Mouse (Mus musculus) limb, embryonic 10.5 days (tissue): ENCODE results near the gene Plekha5. TPM values are rescaled to one million over a fixed set of nuclear protein-coding genes. Genes with fewer than 3 reads are reported as not detected.

Experiments
- DNase-seq: peaks from one replicate; pipeline ENCODE4 v3.0.0-alpha.2; 2017; ENCODE audit warnings: low spot score
- H3K27ac ChIP-seq: fragments of 300-500 bp; sonication (generic); 2 replicates; pipeline ENCODE4 v1.5.1; 2016; ENCODE audit warnings: mild to moderate bottlenecking
- H3K27me3 ChIP-seq: fragments of 300-500 bp; sonication (generic); 2 replicates; pipeline ENCODE4 v1.6.1; 2016; ENCODE audit warnings: low read depth, mild to moderate bottlenecking; ENCODE audit not compliant: poor library complexity, severe bottlenecking
- H3K36me3 ChIP-seq: fragments of 300-500 bp; sonication (generic); 2 replicates; pipeline ENCODE4 v1.6.1; 2016; ENCODE audit warnings: mild to moderate bottlenecking, moderate library complexity
- H3K4me1 ChIP-seq: fragments of 300-500 bp; sonication (generic); 2 replicates; pipeline ENCODE4 v1.6.1; 2016
- H3K4me3 ChIP-seq: fragments of 300-500 bp; sonication (generic); 2 replicates; pipeline ENCODE4 v1.5.1; 2016; ENCODE audit warnings: mild to moderate bottlenecking, moderate library complexity
- H3K9me3 ChIP-seq: fragments of 300-500 bp; sonication (generic); replicated peaks from 2 replicates; pipeline ENCODE4 v1.6.1; 2016; ENCODE audit warnings: mild to moderate bottlenecking
- WGBS: fragments of 180-500 bp; shearing (Covaris S2); methylation state at CpG from one replicate; pipeline ENCODE4 v1.1.7; 2016; 5-methylcytosine and 5-hydroxymethylcytosine counted together
- polyA plus RNA-seq: library from polyadenylated mRNA; unstranded; fragments of >200 nt; fragmentation: Nextera tagmentation; extraction: Ambion mirVana; gene quantifications from 2 replicates; pipeline ENCODE4 v1.2.1, GENCODE M21; 2016

The Plekha5 gene
- polyA plus RNA-seq, 1 experiment from 2014 or later: 44.3 TPM

GRCm38 (mm10) chr6:140504796-140505195 is 80.9 kb downstream of the Plekha5 start:
- Histone ChIP-seq H3K9me3 (no peaks in the 10 kb centered on the region), H3K27me3 (no peaks in the 10 kb centered on the region), H3K36me3 (peaks cover 15% of the 10 kb centered on the region), H3K27ac (no peak overlapping the region), H3K4me1 (peaks cover 49% of the 10 kb centered on the region), H3K4me3 (no peak overlapping the region)
- DNase-seq: no peak
- WGBS: 87% methylated on average over 10 of the region's 10 CpGs

DNA sequence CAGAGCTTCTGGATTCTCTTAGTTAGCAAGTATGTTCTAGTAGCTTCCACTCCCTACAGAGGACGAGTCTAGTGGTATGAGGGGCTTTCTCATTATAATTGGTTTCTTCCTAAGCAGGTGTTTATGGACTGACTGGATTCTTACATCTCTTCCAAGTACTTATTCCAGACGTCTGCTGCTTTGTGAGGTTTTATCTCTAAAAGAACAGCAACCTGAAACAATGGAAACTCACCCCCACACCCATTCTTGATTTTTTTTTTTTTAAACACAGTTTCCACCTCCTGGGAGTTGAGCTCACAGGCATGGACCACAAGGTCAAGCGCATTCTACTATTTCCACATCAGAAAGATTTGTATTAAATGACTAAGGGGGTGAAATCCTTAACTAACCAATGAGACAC is 83.8 kb downstream of the Plekha5 start:
- Histone ChIP-seq H3K36me3 (no peaks in the 10 kb centered on the region), H3K4me1 (peaks cover 63% of the 10 kb centered on the region), H3K9me3 (no peaks in the 10 kb centered on the region), H3K27ac (no peak overlapping the region), H3K4me3 (no peak overlapping the region), H3K27me3 (no peaks in the 10 kb centered on the region)
- 54% methylated on average over 3 of the region's 3 CpGs for WGBS
- no peak for DNase-seq

DNA sequence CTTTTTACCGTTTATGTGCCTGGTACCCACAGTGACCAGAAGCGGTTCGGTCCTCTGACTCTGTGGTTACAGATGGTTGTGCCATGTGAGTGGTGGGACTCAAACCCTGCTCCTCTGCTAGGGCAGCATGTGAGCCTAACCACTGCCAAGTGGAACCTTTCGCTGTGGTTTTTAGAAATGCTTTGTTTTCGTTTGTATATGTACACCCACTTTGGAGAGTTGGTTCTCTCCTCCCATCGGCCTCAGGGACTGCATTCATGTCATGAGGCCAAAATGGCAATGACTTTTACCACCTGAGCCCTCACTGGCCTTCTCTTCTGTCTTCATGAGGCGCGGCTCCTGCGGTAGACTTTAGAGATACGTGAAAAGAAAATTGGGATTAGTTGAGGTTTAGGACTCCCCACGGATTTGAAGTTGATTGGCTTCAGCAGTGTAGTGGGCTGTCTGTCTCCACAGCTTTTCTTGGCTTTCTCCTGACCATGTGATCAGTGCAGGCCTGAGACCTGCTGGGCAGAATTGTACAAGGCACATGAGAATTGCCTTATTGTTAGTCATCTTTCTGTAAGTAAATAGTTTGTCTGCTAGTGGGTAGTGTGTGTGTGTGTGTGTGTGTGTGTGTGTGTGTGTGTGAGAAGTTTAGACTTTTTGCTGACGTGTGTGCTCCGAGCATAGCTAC is 84.8 kb downstream of the Plekha5 start:
- Histone ChIP-seq H3K9me3 (no peaks in the 10 kb centered on the region), H3K27me3 (no peaks in the 10 kb centered on the region), H3K36me3 (no peaks in the 10 kb centered on the region), H3K4me3 (no peak overlapping the region), H3K4me1 (peaks cover 74% of the 10 kb centered on the region), H3K27ac (peak overlapping the region; percentile 76)
- no peak for DNase-seq
- WGBS: 78% methylated on average over 13 of the region's 13 CpGs

- Histone ChIP-seq H3K36me3 (no peaks in the 10 kb centered on the region), H3K27ac (peak overlapping the region; percentile 76), H3K4me1 (peaks cover 77% of the 10 kb centered on the region), H3K4me3 (no peak overlapping the region), H3K27me3 (no peaks in the 10 kb centered on the region), H3K9me3 (no peaks in the 10 kb centered on the region)
- no peak for DNase-seq
- WGBS: 34% methylated on average over 9 of the region's 9 CpGs
Measured at GRCm38 (mm10) chr6:140509151-140509530, 85.3 kb downstream of the Plekha5 start.

GRCm38 (mm10) chr6:140512016-140512415 is 88.2 kb downstream of the Plekha5 start:
- Histone ChIP-seq H3K36me3 (no peaks in the 10 kb centered on the region), H3K4me1 (peaks cover 74% of the 10 kb centered on the region), H3K9me3 (no peaks in the 10 kb centered on the region), H3K27ac (peak overlapping the region; percentile 39; the same call in 1 of the 2 replicates), H3K4me3 (no peak overlapping the region), H3K27me3 (no peaks in the 10 kb centered on the region)
- DNase-seq: no peak
- WGBS: 85% methylated on average over 1 of the region's 1 CpGs

DNA sequence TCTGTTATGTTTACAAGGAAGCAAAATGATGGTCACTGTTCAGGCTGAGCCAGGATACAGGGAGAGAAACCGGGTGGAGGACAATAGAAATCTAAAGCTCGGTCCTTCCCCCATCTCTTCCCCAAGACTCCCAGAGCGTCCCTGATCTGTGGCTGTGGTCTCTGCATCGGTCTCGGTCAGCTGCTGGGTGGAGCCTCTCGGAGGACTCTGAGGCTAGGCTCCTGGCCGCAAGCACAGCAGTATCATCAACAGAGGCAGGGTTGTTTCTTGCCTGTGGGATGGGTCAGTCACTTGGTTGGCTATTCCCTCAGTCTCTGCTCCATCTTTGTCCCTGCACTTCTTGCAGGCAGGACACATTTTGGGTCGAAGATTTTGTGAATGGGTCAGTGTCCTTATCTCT is 88.6 kb downstream of the Plekha5 start:
- H3K27ac ChIP-seq: peak overlapping the region; percentile 39; the same call in 1 of the 2 replicates
- 76% methylated on average over 8 of the region's 8 CpGs for WGBS
- no peak for DNase-seq
- H3K4me1 ChIP-seq: peaks cover 70% of the 10 kb centered on the region
- no peaks in the 10 kb centered on the region for H3K9me3 ChIP-seq
- H3K36me3 ChIP-seq: no peaks in the 10 kb centered on the region
- H3K4me3 ChIP-seq: no peak overlapping the region
- H3K27me3 ChIP-seq: no peaks in the 10 kb centered on the region

DNA sequence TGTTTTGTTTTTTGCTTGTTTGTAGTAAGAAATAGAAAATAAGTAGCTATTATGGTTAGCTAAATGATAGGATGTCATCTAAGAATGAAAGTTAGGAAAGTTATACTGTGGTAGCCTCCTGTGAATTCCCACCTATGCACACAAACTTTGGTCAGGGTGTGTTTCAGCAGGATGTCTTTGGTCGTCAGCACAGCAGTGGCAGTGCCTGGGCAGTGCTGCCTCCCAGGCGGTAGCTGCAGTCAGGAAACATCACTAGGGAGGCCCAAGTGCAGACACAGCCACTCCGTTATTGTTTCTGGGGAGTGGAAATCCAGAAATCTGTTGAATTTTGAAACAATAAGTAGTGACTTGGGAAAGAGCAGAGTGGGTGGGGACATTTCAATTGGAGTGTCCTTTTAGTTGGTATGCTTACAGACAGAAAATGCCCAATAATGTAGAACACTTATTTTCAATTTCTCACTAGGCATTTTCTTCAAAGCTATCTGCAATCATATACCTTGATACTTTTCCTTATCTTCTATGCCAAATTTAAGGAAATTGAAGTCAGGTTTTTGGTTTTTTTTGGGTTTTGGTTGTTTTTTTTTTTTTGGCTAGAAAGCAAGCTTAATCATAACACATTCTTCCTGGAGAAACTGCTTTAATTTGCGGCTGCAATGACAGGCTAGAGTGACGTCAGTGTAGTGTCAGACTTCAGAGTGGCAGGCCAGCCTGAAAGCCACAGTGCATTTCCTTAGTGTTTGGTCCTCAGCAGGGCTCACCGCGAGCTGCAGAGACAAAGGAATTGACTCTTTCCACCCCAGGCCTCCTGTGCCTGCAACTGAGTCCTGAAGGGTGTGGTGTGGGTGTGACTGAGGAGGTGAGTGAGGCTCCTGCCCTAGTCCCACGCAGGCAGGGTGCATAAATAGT is 90.6 kb downstream of the Plekha5 start:
- Histone ChIP-seq H3K4me3 (no peak overlapping the region), H3K27ac (peak overlapping the region; percentile 83), H3K27me3 (no peaks in the 10 kb centered on the region), H3K4me1 (peaks cover 63% of the 10 kb centered on the region), H3K9me3 (no peaks in the 10 kb centered on the region), H3K36me3 (no peaks in the 10 kb centered on the region)
- no peak for DNase-seq
- 24% methylated on average over 8 of the region's 8 CpGs for WGBS

DNA sequence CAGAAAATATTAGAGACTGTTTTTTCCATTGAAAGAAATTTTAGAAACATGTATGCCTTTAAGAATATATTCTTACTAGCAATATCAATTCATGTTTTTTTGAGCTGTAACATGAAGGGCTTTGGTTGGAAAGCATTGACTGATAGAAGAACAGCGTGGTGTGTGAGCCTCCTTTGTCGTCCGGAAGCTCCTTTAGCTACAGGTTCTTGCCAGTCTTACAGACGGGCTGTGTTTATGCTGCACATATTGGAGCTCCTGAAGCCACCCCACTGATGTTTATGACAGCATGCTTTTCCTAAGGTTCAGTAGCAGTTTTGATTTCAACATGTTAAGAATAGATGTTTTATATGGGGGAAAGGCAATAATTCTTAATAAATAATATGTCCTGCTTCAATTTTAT is 91.7 kb downstream of the Plekha5 start:
- Histone ChIP-seq H3K9me3 (no peaks in the 10 kb centered on the region), H3K36me3 (no peaks in the 10 kb centered on the region), H3K4me1 (peaks cover 67% of the 10 kb centered on the region), H3K27ac (no peak overlapping the region), H3K27me3 (no peaks in the 10 kb centered on the region), H3K4me3 (no peak overlapping the region)
- whole genome bisulfite sequencing: 86% methylated on average over 4 of the region's 4 CpGs
- DNase-seq: no peak

- 88% methylated on average over 3 of the region's 3 CpGs for WGBS
- peaks cover 71% of the 10 kb centered on the region for H3K4me1 ChIP-seq
- no peaks in the 10 kb centered on the region for H3K9me3 ChIP-seq
- no peaks in the 10 kb centered on the region for H3K27me3 ChIP-seq
- no peak overlapping the region for H3K27ac ChIP-seq
- DNase-seq: no peak
- no peak overlapping the region for H3K4me3 ChIP-seq
- H3K36me3 ChIP-seq: no peaks in the 10 kb centered on the region
Measured at GRCm38 (mm10) chr6:140516202-140516601, 92.3 kb downstream of the Plekha5 start.

- WGBS: 73% methylated on average over 1 of the region's 1 CpGs
- DNase-seq: no peak
- H3K4me1 ChIP-seq: peaks cover 71% of the 10 kb centered on the region
- no peaks in the 10 kb centered on the region for H3K27me3 ChIP-seq
- no peaks in the 10 kb centered on the region for H3K36me3 ChIP-seq
- H3K4me3 ChIP-seq: no peak overlapping the region
- H3K27ac ChIP-seq: no peak overlapping the region
- no peaks in the 10 kb centered on the region for H3K9me3 ChIP-seq
Measured at GRCm38 (mm10) chr6:140517188-140517587, 93.3 kb downstream of the Plekha5 start.

DNA sequence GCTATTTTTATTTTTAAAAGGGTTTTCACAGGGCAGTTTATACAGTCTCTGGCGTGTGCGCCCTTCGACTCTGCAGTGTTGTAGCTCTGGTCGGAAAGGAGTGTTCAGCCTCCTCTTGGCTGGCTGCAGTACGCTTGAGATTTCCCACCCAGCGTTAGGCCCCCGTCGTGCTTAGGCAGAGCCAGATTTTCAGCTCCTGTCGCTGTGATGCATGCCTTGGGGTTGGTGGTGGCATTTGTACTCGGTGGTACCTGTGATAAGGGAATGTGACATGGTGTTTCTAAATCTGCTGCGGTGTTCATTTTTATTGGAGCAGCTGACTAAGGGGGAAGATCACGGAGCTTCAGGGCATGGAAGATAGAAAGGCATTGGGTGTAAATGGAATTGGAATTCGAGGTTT is 95.2 kb downstream of the Plekha5 start:
- 52% methylated on average over 13 of the region's 13 CpGs for WGBS
- DNase-seq: no peak
- no peaks in the 10 kb centered on the region for H3K36me3 ChIP-seq
- no peaks in the 10 kb centered on the region for H3K27me3 ChIP-seq
- H3K4me3 ChIP-seq: no peak overlapping the region
- peaks cover 67% of the 10 kb centered on the region for H3K4me1 ChIP-seq
- H3K27ac ChIP-seq: peak overlapping the region; percentile 86
- H3K9me3 ChIP-seq: no peaks in the 10 kb centered on the region

- peaks cover 61% of the 10 kb centered on the region for H3K4me1 ChIP-seq
- no peaks in the 10 kb centered on the region for H3K9me3 ChIP-seq
- DNase-seq: peak; percentile 67
- H3K4me3 ChIP-seq: 0 out of 2 replicates have a peak overlapping the region, but pooled peaks have one; percentile 11
- H3K27me3 ChIP-seq: no peaks in the 10 kb centered on the region
- H3K36me3 ChIP-seq: no peaks in the 10 kb centered on the region
- WGBS: 27% methylated on average over 10 of the region's 10 CpGs
- H3K27ac ChIP-seq: peak overlapping the region; percentile 86
Measured at GRCm38 (mm10) chr6:140519488-140520159, 95.8 kb downstream of the Plekha5 start.

DNA sequence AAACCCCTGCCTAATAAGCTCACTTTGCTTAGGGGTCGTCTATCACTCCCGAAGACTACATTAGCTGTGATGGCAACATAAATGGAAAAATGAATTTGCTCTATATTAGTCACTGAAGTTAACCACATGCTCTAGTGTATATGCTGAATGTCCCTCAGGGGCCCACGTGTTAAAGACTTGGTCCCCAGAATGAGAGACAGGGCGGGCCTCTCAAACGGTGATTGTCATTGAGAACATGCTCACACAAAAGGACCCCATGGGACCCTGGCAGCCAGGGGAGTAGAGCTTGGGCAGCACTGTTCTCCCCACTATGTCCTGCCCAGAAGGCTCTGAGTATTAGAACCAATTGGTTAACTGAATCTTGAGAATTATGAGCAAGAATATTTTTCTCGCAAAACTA is 97.1 kb downstream of the Plekha5 start:
- peaks cover 56% of the 10 kb centered on the region for H3K4me1 ChIP-seq
- no peaks in the 10 kb centered on the region for H3K9me3 ChIP-seq
- H3K27ac ChIP-seq: peak overlapping the region; percentile 86
- no peak overlapping the region for H3K4me3 ChIP-seq
- WGBS: 75% methylated on average over 6 of the region's 6 CpGs
- H3K27me3 ChIP-seq: no peaks in the 10 kb centered on the region
- peaks cover 8% of the 10 kb centered on the region for H3K36me3 ChIP-seq
- no peak for DNase-seq
